Mouse (Mus musculus) lung, postnatal 0 days (tissue): ENCODE results near the gene Tpp2. TPM values are rescaled to one million over a fixed set of nuclear protein-coding genes. Genes with fewer than 3 reads are reported as not detected.
"Not testable (repeated sequence)": the region's sequence is repeated elsewhere in the genome, so short reads cannot be mapped to it uniquely, and the experiment has no call there.

Experiments
- ATAC-seq: fragments of 200-750 bp; cut with Nextera tagmentation; 2 replicates; pipeline ENCODE4 v1.8.0; 2017; ENCODE audit warnings: moderate library complexity
- DNase-seq: peaks from one replicate; pipeline ENCODE4 v3.0.0-alpha.2; 2016; ENCODE audit warnings: low spot score
- H3K27ac ChIP-seq: fragments of 300-500 bp; sonication (generic); 2 replicates; pipeline ENCODE4 v1.5.1; 2014; ENCODE audit warnings: antibody characterized with exemption, mild to moderate bottlenecking, low read length, mixed read lengths
- H3K27me3 ChIP-seq: fragments of 300-500 bp; sonication (generic); replicated peaks from 2 replicates; pipeline ENCODE4 v1.6.1; 2014; ENCODE audit warnings: low read length, mixed read lengths; ENCODE audit not compliant: insufficient read depth
- H3K36me3 ChIP-seq: fragments of 300-500 bp; sonication (generic); 2 replicates; pipeline ENCODE4 v1.6.1; 2014; ENCODE audit warnings: low read length, mixed read lengths; ENCODE audit not compliant: insufficient read depth
- H3K4me1 ChIP-seq: fragments of 300-500 bp; sonication (generic); 2 replicates; pipeline ENCODE4 v1.6.1; 2014; ENCODE audit warnings: antibody characterized with exemption, low read depth, low read length, mixed read lengths; ENCODE audit not compliant: insufficient read depth
- H3K4me2 ChIP-seq: fragments of 300-500 bp; sonication (generic); replicated peaks from 2 replicates; pipeline ENCODE4 v1.6.1; 2014; ENCODE audit warnings: low read depth, mild to moderate bottlenecking, low read length, moderate library complexity, mixed read lengths
- H3K4me3 ChIP-seq: fragments of 300-500 bp; sonication (generic); 2 replicates; pipeline ENCODE4 v1.5.1; 2014; ENCODE audit warnings: low read depth, low read length
- H3K9ac ChIP-seq: fragments of 300-500 bp; sonication (generic); replicated peaks from 2 replicates; pipeline ENCODE4 v1.6.1; 2014; ENCODE audit warnings: low read depth, mild to moderate bottlenecking
- H3K9me3 ChIP-seq: fragments of 300-500 bp; sonication (generic); 2 replicates; pipeline ENCODE4 v1.6.1; 2016; ENCODE audit warnings: low read length, mixed read lengths
- CTCF ChIP-seq: IDR thresholded peaks from 2 replicates; pipeline ENCODE4 v1.5.1; 2016; ENCODE audit warnings: antibody characterized with exemption, mild to moderate bottlenecking
- EP300 ChIP-seq: IDR thresholded peaks from 2 replicates; pipeline ENCODE4 v1.6.1; 2016; ENCODE audit warnings: antibody characterized with exemption, mild to moderate bottlenecking, control low read depth
- WGBS: fragments of 180-500 bp; shearing (Covaris S2); extraction: QIAGEN DNeasy Blood & Tissue Kit; methylation state at CpG from one replicate; pipeline ENCODE4 v1.1.7; 2014; 5-methylcytosine and 5-hydroxymethylcytosine counted together
- polyA plus RNA-seq: library from polyadenylated mRNA; unstranded; fragments of >200 nt; fragmentation: Nextera tagmentation; extraction: Ambion mirVana; gene quantifications from 2 replicates; pipeline ENCODE4 v1.2.1, GENCODE M21; 2015

The Tpp2 gene
- polyA plus RNA-seq = 28.0 and 30.1 TPM in 2 replicates

DNA sequence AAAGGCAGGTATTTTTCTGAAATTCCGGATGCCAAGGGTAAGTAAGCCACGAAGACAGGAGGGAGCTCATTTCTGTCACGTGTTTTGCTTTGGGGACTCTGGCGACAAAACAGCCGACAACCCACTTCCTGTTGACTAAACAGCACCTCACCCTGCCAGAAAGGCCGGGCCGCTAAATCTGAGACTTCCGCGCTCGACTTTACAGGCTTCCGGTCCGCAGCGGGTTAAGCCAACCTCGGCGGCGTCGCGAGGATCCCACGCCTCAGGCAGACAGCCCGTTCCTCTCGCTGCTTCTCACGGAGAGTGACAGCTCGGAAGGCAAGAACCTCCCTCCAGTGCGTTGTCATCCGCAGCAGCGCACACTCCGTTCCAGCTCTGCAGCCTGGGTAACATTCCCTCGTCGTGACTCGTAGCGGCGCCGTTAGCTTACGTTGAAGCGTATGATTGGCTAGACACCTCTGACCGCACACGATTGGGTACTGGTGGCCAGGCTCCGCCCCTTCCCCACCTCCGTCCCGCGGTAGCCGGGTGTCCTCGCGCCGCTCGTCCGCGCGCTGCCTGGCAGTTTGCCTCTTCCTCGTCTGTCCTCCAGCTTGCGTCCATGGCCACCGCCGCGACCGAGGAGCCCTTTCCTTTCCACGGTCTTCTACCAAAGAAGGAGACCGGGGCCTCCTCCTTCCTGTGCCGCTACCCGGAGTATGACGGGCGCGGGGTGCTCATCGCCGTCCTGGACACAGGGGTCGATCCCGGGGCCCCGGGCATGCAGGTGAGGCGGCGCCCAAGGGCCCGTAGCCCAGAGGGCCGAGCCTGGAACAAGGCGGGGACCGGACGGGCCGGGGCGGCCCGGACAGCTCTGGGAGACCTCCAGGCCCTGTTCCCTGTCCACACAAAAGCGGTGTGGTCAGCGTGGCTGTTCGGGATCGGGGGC is at the start of gene Tpp2:
Gene Tpp2 (plus strand): TSS at position 160 of the 928 bp plus-strand sequence.
- DNase-seq = peak; percentile 100
- H3K27ac ChIP-seq = peak within 1 kb of the TSS; percentile 96
- H3K36me3 ChIP-seq = no peaks in the 10 kb centered on the region
- TF ChIP-seq CTCF (no peak), EP300 (peak; percentile 42; the same call in 1 of the 2 replicates)
- peak; percentile 99 for ATAC-seq
- under 1% methylated on average over 78 of the region's 81 CpGs for WGBS
- peak within 1 kb of the TSS; percentile 90 for H3K4me3 ChIP-seq
- peak within 1 kb of the TSS; percentile 95 for H3K9ac ChIP-seq
- no peaks in the 10 kb centered on the region for H3K27me3 ChIP-seq
- peak within 1 kb of the TSS; percentile 66 for H3K4me2 ChIP-seq
- peaks cover 8% of the 10 kb centered on the region; the same call in 1 of the 2 replicates for H3K4me1 ChIP-seq
- H3K9me3 ChIP-seq = no peaks in the 10 kb centered on the region

DNA sequence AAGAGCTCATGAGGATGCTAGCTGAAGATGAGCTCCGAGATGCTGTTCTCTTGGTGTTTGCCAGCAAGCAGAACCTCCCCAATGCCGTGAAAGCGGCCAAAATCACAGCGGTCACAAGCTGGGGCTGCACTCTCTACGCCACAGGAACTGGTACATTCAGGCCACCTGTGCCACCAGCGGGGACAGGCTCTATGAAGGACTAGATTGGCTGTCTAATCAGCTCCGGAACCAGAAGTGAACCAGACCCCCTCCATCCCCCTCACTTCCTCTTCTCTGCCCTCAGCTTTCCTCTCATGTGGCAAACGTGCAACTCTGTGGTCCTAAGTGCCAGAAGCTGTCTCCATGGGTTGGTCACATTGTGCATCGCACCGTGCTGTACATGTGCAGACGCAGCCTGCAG is 45.1 kb upstream of the Tpp2 start:
- WGBS = 76% methylated on average over 11 of the region's 11 CpGs
- not testable (repeated sequence) for H3K4me1 ChIP-seq, H3K9ac ChIP-seq, H3K4me2 ChIP-seq, H3K9me3 ChIP-seq, H3K36me3 ChIP-seq, H3K27ac ChIP-seq, H3K27me3 ChIP-seq, DNase-seq, ATAC-seq, H3K4me3 ChIP-seq

DNA sequence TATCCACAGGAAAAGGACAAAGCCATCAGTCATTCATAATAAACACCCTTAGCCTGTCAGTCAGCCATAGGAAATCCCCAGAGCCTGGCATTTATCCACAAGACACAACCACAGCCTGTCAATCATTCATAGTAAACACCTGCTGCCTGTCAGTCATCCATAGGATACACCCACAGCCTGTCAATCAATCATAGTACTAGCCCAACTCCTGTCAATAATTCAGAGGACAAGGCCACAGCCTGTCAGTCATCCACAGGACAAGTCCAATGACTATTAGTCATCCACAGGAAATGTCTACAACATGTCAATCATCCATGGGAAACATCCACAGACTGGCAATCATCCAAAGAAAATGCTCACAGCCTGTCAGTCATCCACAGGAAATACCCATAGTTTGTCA is 37.7 kb upstream of the Tpp2 start:
- no peak overlapping the region for H3K4me2 ChIP-seq
- no peak for TF ChIP-seq EP300
- no peak for TF ChIP-seq CTCF
- no peak overlapping the region for H3K27ac ChIP-seq
- H3K9ac ChIP-seq = no peak overlapping the region
- H3K4me3 ChIP-seq = no peak overlapping the region
- ATAC-seq (no peak), DNase-seq (no peak)
- H3K9me3 ChIP-seq = no peaks in the 10 kb centered on the region
- no peaks in the 10 kb centered on the region for H3K36me3 ChIP-seq
- H3K4me1 ChIP-seq = no peaks in the 10 kb centered on the region
- H3K27me3 ChIP-seq = no peaks in the 10 kb centered on the region

DNA sequence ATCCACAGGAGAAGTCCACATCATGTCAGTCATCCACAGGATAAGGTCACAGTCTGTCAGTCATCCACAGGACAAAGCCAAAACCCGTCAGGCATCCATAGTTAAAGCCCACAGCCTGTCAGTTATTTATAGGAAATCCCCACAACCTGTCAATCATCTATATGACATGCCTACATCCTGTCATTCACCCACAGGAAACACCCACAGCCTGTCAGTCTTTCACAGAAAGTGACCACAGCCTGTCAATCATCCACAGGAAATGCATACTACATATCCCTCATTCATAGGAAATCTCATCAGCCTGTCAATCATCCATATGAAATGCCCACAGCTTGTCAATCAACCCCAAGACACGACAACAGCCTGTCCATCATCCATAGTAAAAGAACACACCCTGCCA is 36.3 kb upstream of the Tpp2 start:
- no peak overlapping the region for H3K27ac ChIP-seq
- WGBS = 63% methylated on average over 2 of the region's 2 CpGs
- ATAC-seq = no peak

DNA sequence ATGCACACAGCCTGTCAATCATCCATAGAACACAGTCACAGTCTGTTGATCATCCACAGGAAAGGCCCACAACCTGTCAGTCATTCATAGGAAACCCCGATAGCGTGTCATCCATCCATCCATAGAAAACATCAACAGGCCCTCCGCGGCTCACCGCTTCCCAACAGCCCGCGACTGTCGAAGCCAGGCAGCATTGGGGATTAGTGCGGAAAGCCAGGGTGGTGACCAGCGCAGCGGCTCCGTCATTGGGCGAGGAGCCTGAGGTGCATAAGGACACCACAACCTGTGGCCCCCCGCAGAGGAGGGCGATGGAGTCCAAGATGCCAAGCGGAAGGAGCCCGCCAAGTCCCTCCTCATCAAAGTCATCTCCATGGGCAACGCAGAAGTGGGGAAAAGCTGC is 35.5 kb upstream of the Tpp2 start:
- H3K36me3 ChIP-seq = no peaks in the 10 kb centered on the region
- H3K9ac ChIP-seq = no peak overlapping the region
- no peak overlapping the region for H3K4me3 ChIP-seq
- ATAC-seq = no peak
- no peak for TF ChIP-seq CTCF
- TF ChIP-seq EP300 = no peak
- no peaks in the 10 kb centered on the region for H3K27me3 ChIP-seq
- H3K9me3 ChIP-seq = no peaks in the 10 kb centered on the region
- DNase-seq = no peak
- WGBS = 80% methylated on average over 18 of the region's 18 CpGs
- no peak overlapping the region for H3K27ac ChIP-seq
- no peaks in the 10 kb centered on the region for H3K4me1 ChIP-seq
- no peak overlapping the region for H3K4me2 ChIP-seq

More for the DNA sequence above, 36.3 kb upstream of the Tpp2 start:
- H3K4me3 ChIP-seq = no peak overlapping the region
- H3K9ac ChIP-seq = no peak overlapping the region
- no peaks in the 10 kb centered on the region for H3K4me1 ChIP-seq
- H3K4me2 ChIP-seq = no peak overlapping the region
- H3K36me3 ChIP-seq = no peaks in the 10 kb centered on the region
- H3K9me3 ChIP-seq = no peaks in the 10 kb centered on the region
- no peaks in the 10 kb centered on the region for H3K27me3 ChIP-seq
- no peak for DNase-seq
- no peak for TF ChIP-seq EP300
- no peak for TF ChIP-seq CTCF

DNA sequence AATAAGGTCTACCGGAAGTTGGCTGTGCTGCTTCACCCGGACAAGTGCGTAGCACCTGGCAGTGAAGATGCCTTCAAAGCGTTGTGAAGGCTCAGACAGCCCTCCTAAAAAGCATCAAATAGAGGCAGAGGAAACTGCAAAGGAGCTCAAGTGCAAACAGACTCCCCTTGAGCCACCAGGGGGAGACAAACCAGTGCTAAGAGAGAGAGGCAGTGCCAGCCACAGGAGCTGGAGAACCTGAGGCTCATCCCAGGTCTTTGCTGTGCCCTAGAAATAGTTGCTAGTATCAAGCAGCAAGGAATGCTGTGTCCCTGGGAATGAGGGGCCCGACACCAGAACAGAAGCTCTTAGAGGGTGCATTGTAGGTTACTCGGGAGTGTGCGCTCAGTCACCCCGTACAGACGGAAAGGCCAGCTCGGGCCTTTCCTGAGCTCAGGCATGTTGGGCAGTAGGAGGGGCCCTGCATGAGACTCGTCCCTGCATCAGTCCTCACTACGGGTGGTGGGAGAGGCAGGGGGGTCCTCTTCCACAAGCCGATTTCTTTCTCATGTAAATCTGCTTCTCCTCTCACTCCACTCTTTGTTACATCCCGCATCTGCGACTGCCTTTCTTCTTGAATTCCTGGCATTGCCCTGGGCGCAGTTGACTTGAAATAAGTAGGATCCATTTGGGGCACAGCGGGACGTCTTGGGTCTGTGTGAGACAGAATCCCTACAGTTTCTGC is 34.3 kb upstream of the Tpp2 start:
- ATAC-seq (peak; percentile 72), DNase-seq (peak; percentile 71)
- H3K4me1 ChIP-seq = no peaks in the 10 kb centered on the region
- H3K9ac ChIP-seq = no peak overlapping the region
- peak; percentile 88 for TF ChIP-seq CTCF
- TF ChIP-seq EP300 = no peak
- peak overlapping the region; percentile 32 for H3K4me2 ChIP-seq
- H3K4me3 ChIP-seq = peak overlapping the region; percentile 12; the same call in 1 of the 2 replicates
- WGBS = 23% methylated on average over 18 of the region's 18 CpGs
- no peaks in the 10 kb centered on the region for H3K36me3 ChIP-seq
- no peaks in the 10 kb centered on the region for H3K9me3 ChIP-seq
- H3K27ac ChIP-seq = no peak overlapping the region
- no peaks in the 10 kb centered on the region for H3K27me3 ChIP-seq
